Mouse (Mus musculus) brain, adult 2 months (tissue): ENCODE results near the gene Tmem232.
"Not testable (repeated sequence)": the region's sequence is repeated elsewhere in the genome, so short reads cannot be mapped to it uniquely, and the experiment has no call there.

ENCODE experiments used
- DNase-seq: peaks from one replicate; pipeline ENCODE4 v3.0.0; 2011; ENCODE audit warnings: low read depth, low spot score

Tmem232 gene

GRCm38 (mm10) chr17:65225347-65225916, 315.1 kb downstream of the Tmem232 start:
- no peak for DNase-seq

GRCm38 (mm10) chr17:65221687-65222086, 318.9 kb downstream of the Tmem232 start:
- not testable (repeated sequence) for DNase-seq
